23 mouse cellular contexts compared by ENCODE assay signal in the genomic region with DNA sequence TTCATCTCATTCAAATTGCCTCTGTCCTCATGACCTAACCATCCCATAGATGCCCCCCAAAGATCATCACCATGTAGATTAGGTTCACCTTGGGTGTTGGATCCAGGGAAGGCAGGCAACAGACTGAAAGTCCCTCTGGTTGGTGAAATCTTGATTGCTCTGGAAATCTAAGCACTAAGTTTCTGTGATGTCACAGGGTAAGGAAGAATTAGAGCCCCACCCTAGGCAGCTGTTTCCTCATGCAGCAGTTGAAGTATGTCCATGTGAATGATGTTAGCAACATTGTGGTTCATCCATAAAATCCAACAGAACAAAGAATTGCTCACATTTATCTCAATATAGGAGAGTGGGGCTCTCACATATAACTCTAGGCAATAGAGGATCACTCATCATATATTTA.
DNase-seq lines count a peak whose midpoint lies in the region; ATAC-seq and TF ChIP-seq lines count a peak whose summit lies in the region.
"Had no signal": no experiment of that assay in that cellular context is flagged by ENCODE, and none has a peak within 500 bp of the region (broad histone marks: within the 10 kb centered on the region; RNA-seq: fewer than 3 reads in every experiment).

No protein-coding gene starts in this region.

- H3K4me1 ChIP-seq in heart, embryonic 11.5 days (ENCODE audit: control insufficient read depth, insufficient read depth, low read length), result no peaks in the 10 kb centered on the region
- H3K4me1 ChIP-seq in brown adipose tissue, adult 24 weeks (ENCODE audit: control insufficient read depth, insufficient read depth, insufficient read length, low read length), result peaks cover 4% of the 10 kb centered on the region; the same call in 1 of the 2 replicates
- H3K4me1 ChIP-seq: heart, embryonic 10.5 days had no signal

- no peaks in the 10 kb centered on the region for H3K9me3 ChIP-seq in heart, embryonic 11.5 days (replicated peaks; ENCODE audit: control insufficient read depth, low read length)
- H3K9me3 ChIP-seq: embryonic facial prominence, embryonic 12.5 days; embryonic facial prominence, embryonic 15.5 days; heart, embryonic 10.5 days had no signal

- no peak overlapping the region for H3K4me2 ChIP-seq in heart, embryonic 11.5 days
- H3K4me2 ChIP-seq: embryonic facial prominence, embryonic 12.5 days; embryonic facial prominence, embryonic 15.5 days; hindbrain, embryonic 14.5 days had no signal

- no peaks in the 10 kb centered on the region for H3K36me3 ChIP-seq in heart, embryonic 11.5 days (ENCODE audit: control insufficient read depth, insufficient read depth, low read length)
- H3K36me3 ChIP-seq: embryonic facial prominence, embryonic 12.5 days; embryonic facial prominence, embryonic 15.5 days; heart, embryonic 10.5 days had no signal

- H3K9ac ChIP-seq in heart, embryonic 11.5 days (ENCODE audit: low read depth, low read length), result no peak overlapping the region
- H3K9ac ChIP-seq: embryonic facial prominence, embryonic 12.5 days; embryonic facial prominence, embryonic 15.5 days; forebrain, postnatal 0 days; hindbrain, embryonic 14.5 days had no signal

- no peak for DNase-seq in gastrocnemius, adult 2 months
- DNase-seq in gastrocnemius, postnatal 36 days, result no peak
- peak; percentile 36 for DNase-seq in heart, adult 8-10 months (ENCODE audit: low spot score)
- peak; percentile 35 for DNase-seq in lung, postnatal 36 days
- DNase-seq in lung, postnatal 4 days, result no peak
- DNase-seq: adrenal gland, adult 8-10 months; adrenal gland, postnatal 25 days; cerebellum, adult 18-20 months; cerebellum, adult 9-10 months; cerebellum, postnatal 14 days; forebrain, postnatal 0 days; gastrocnemius, postnatal 25 days; heart, postnatal 4 days had no signal

- no peak overlapping the region for H3K4me3 ChIP-seq in gastrocnemius, adult 2 months
- H3K4me3 ChIP-seq in heart, embryonic 11.5 days (ENCODE audit: low read depth, low read length), result no peak overlapping the region
- H3K4me3 ChIP-seq in brown adipose tissue, adult 24 weeks (ENCODE audit: insufficient read depth, low read depth, low read length), result no peak overlapping the region
- H3K4me3 ChIP-seq: embryonic facial prominence, embryonic 12.5 days; embryonic facial prominence, embryonic 15.5 days; heart, embryonic 10.5 days had no signal

- peak overlapping the region; percentile 36; the same call in 1 of the 2 replicates for H3K27ac ChIP-seq in gastrocnemius, adult 2 months
- H3K27ac ChIP-seq in heart, embryonic 11.5 days (ENCODE audit: low read depth, low read length), result no peak overlapping the region; the same call in 1 of the 2 replicates
- H3K27ac ChIP-seq in brown adipose tissue, adult 24 weeks (replicated peaks; ENCODE audit: low read depth, low read length), result peak overlapping the region; percentile 71
- H3K27ac ChIP-seq: embryonic facial prominence, embryonic 12.5 days; embryonic facial prominence, embryonic 15.5 days; heart, embryonic 10.5 days; hindbrain, embryonic 14.5 days; hindbrain, postnatal 0 days had no signal

- no peak for TF ChIP-seq CTCF in gastrocnemius, adult 2 months (IDR thresholded peaks at IDR 0.05)

- ATAC-seq in heart, embryonic 11.5 days (replicated peaks; ENCODE audit: insufficient number of reproducible peaks, low FRiP score, low TSS enrichment), result no peak
- ATAC-seq: activated CD4-positive, CD25-positive, alpha-beta regulatory T cell, adult 4 months; forebrain, embryonic 14.5 days; forebrain, postnatal 0 days; hindbrain, postnatal 0 days; inflammation-experienced regulatory T-cells, adult 6 months had no signal

- H3K27me3 ChIP-seq in heart, embryonic 11.5 days (ENCODE audit: control insufficient read depth, insufficient read depth, low read length), result no peaks in the 10 kb centered on the region
- H3K27me3 ChIP-seq: embryonic facial prominence, embryonic 12.5 days; embryonic facial prominence, embryonic 15.5 days had no signal

- intact Hi-C loops in gastrocnemius, adult 2 months (cut with DNase I), result no loop called here
- intact Hi-C loops in gastrocnemius, postnatal 36 days (cut with DNase I), result no loop called here

Comparison
In these comparisons a context has a peak if more than half of its experiments do, and no peak if none do; other contexts are left out.
1. DNase-seq: peak in heart, adult 8-10 months (single experiment) and lung, postnatal 36 days (single experiment); none in gastrocnemius, adult 2 months (single experiment), gastrocnemius, postnatal 36 days (0 of 2) and lung, postnatal 4 days (0 of 2).